Mouse (Mus musculus) ES-CJ7 (cell line): ENCODE results near the gene Slc35a3.
"Not testable (repeated sequence)": the region's sequence is repeated elsewhere in the genome, so short reads cannot be mapped to it uniquely, and the experiment has no call there.

Experiments
- DNase-seq: peaks from one replicate; pipeline ENCODE4 v3.0.0; 2011; ENCODE audit warnings: low read depth, low spot score

Slc35a3 gene

DNA sequence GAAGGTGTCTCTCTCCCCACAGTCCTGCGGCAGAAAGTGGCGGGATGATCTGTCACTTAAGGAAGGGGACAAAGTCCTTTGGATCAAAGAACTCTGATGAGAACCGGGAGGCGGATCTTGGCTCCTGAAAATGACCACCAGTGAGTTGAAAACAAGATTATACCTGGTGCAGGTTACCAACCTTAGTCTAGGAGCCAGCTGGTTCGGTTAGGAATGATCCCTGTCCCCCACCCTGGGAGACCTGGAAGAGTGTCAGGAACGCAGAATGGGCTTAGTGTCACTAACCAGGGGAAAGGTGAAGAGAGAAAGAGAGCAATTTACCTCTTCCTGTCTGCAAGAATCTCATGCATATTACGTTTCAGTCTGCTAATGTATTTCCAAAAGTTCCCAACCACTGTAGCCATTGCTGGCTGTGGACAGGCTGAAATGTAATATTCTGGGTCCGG lies at the start of gene Slc35a3:
Gene Slc35a3, minus strand, starts transcription at position 396 of the 446 bp plus-strand sequence.
- DNase-seq: no peak

DNA sequence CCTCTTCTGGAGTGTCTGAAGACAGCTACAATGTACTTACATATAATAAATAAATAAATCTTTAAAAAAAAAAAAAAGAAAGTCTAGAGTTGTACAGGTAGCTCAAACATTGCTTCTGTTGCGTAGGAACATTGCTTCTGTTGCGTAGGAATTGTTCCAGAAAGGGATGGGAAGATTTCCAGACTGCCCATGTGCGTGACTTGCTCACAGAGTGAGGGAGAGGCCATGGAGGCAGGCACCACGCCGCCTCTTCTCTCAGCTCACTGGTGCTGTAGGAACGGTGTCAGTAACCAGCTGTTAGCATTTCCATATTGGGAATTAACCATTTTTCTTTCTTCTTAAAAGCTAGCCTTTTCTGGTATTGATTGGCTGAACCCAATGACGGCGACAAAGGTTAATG lies 40.2 kb upstream of the Slc35a3 start:
- no peak for DNase-seq

GRCm38 (mm10) chr3:116751191-116751860 lies 38.7 kb upstream of the Slc35a3 start:
- DNase-seq: peak; percentile 65

DNA sequence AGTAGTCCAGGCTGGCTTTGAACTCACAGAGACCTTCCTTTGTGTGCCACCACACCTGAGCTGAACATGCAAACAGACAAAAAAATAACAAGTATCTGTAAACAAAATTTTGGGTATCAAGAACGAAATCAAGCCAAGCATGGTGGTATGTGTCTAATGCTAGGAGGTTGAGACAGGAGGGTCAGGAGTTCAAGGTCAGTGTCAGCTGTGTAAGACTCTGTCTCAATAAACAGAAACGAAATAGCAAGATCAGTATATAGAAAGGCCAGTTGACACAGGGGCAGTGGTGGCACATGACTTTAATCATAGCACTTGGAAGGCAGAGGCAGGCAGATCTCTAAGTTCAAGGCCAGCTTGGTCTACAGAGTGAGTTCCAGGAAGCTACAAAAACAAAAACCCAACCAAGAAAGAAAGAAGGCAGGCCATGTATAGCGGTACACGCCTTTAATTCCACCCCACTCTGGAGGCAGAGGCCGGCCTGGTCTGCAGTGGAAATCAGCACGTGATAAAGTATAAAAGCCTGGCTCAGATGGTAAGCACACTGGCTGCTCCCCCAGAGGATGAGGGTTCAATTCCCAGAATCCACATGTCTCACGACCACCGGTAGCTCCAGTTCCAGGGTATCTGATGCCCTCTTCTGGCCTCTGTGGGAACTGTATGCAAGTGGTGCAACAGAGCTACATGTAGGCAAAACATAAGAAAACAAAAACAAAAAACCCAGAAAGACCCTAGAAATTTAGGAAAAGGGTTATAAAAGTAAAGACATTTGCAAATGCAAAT lies 36.0 kb upstream of the Slc35a3 start:
- DNase-seq: peak; percentile 89

DNA sequence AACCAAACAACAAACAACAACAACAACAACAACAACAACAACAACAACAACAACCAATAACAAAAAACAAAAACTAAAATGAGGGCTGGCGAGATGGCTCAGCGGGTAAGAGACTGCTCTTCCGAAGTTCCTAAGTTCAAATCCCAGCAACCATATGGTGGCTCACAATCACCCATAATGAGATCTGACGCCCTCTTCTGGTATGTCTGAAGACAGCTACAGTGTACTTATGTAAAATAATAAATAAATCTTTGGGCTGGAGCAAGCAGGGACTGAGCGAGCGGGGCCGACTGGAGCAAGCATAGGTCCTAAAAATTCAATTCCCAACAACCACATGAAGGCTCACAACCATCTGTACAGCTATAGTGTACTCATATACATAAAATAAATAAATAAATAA lies 35.0 kb upstream of the Slc35a3 start:
- DNase-seq: not testable (repeated sequence)

GRCm38 (mm10) chr3:116740963-116741362 lies 28.3 kb upstream of the Slc35a3 start:
- DNase-seq: no peak

GRCm38 (mm10) chr3:116740106-116740505 lies 27.5 kb upstream of the Slc35a3 start:
- no peak for DNase-seq

- DNase-seq: peak; percentile 72
These were observed 24.7 kb upstream of the Slc35a3 start for GRCm38 (mm10) chr3:116737326-116737731.

DNA sequence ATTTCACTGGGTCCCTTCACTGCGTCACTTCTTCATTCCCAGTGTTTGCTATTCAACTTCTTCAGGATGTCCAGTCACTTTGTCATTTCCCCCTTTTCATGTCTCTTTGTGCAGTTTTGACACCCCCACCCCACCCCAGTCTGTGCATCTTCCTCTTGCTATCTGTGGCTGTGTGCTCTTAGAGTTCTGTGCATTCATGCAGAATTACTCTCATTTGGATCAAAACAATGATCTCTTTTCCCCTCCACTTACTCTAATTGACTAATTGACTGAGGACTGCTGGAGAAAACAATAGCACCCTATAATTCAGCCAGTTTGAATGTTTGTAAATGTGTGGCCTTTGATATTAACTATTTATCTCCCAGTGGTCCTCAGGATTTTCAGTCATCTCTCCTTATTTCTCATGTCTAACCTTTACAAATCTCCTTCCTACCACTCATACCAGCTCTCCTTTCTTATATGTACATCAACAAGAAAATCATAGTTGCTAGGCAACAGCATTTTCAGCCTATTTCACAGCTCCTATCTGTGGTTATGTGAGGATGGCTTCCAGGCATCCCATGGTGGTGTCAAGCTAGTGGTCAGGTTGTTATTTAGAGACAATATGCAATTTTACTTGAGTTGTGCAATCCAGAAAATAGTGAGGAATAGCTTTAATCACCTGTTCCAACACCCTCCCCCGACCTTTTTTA lies 17.0 kb upstream of the Slc35a3 start:
- no peak for DNase-seq

DNA sequence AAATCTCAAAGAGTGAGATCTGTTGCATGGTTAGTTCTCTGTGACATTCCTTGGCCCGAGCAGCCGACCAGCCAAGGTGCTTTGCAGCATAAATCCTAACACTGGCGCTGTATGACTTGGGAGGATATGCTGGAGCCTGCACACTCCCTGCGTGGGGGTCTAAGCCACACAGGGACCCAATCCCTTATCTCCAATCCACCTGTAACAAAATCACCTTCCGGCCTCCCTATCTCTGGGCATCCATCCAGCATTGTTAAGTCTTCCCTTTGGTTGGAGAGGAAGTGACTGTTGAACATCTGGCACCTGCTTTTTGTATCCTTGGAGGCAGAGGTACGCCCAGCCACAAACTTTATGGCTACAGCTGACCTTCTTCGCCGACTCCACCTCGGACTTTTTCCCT lies 14.2 kb upstream of the Slc35a3 start:
- no peak for DNase-seq

- peak; percentile 58 for DNase-seq
These were observed 11.2 kb upstream of the Slc35a3 start for GRCm38 (mm10) chr3:116723496-116724481.

GRCm38 (mm10) chr3:116722980-116723379 lies 10.3 kb upstream of the Slc35a3 start:
- peak; percentile 86 for DNase-seq

GRCm38 (mm10) chr3:116718951-116719350 lies 6.3 kb upstream of the Slc35a3 start:
- DNase-seq: peak; percentile 81

DNA sequence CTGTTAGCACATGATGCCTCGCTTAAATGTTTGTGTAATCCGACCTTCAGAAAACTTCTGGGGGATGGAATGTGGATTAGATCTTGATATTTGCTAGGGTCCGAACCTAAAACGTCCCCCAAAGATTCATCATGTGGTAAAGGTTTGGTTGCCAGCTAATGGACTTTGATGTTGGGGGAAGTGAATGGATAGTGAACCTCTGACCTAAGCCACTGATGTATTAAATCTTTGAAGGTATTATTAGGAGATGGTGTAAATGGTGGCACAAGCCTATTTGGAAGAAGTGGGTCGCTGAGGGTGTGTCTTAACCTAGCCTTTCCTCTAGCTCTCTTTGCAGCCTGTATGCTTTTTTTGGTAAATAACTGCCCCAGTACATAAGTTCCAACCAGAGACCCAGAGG lies 400 bp upstream of the Slc35a3 start:
- no peak for DNase-seq

- DNase-seq: peak; percentile 50
These were observed 801 bp downstream of the Slc35a3 start for GRCm38 (mm10) chr3:116711624-116712435.

DNA sequence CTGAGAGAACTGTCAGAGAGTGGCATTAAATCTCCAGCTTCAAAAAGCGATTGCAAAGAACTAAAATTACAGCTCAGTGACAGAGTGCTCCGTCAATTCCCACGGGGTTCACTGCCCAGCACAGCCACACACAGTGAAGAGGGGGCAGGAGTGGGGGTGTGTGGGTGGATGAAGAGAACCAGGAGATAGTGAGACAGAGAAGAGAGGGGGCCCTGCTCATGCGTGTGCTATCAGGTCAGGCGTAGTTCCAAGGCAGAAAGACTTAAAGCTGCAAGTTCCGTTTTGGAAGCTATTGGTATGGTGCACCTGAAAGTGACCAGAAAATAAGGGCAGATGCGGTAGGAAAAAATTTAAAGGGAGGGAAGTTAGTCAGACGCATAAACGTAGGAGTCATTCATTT lies 1.7 kb downstream of the Slc35a3 start:
- DNase-seq: no peak

DNA sequence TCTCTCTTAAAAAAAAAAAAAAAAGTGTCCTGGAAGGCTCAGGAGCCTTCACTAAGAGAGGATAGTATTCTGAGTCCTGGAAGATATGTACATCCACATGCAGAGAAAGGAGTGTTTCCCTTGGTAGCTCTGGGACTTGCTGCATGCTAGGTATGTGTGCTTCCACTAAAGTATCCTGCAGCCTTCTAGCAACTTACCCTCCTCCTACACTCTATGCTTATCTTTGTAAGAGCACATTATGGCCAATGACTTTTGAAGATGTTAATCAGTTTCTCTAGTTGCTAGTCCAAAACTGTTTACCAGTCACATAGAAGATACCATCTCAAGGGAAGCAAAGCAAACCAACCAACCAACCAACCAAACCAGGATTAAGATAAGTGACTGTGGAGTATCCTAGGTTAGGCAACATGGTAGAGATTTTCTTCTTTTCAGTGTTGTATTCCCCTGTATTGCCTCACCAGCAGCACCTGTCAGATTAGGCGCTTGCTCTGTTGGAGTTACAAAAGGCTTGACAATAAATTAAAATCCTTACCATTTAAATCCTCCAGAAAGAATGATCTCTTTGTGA lies 6.9 kb downstream of the Slc35a3 start:
- no peak for DNase-seq

DNA sequence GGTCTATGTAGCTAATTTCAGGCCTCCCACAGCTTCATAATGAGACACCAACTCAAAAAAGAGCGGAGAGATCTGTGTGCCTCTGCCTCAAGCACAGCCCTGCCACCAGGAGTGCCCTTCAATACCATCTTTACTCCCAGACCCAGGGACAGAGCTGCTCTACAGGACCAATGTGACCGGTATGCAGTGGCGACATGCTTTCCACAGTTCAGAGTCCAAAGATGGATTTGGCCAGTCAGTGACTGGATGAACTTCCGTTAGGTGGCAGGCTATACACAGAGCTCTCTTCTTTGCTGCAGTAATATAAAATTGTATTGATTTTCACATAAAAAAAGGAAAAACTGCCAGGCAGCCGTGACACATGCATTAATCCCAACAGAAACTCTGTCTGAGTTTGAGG lies 8.8 kb downstream of the Slc35a3 start:
- no peak for DNase-seq

GRCm38 (mm10) chr3:116702647-116703272 lies 9.9 kb downstream of the Slc35a3 start:
- no peak for DNase-seq

DNA sequence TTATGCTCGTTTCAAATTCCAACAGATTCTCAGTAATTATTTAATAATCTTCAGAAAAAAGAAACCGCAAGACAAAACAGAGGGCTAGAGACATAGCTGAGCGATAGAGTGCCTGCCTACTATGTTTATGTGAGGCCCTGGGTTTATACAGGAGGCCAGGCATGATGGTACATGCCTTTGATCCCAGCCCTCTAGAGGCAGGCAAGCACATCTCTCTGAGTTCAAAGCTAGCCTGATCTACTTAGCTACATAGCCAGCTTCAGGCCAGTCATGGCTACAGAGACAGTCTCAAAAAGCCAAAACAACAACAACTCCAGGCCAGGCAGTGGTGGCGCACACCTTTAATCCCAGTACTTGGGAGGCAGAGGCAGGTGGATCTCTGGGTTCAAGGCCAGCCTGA lies 11.0 kb downstream of the Slc35a3 start:
- DNase-seq: peak; percentile 64
